Mouse (Mus musculus): ENCODE measurements around the gene Olfr220. TPM values are rescaled to one million over a fixed set of nuclear protein-coding genes. Genes with fewer than 3 reads are reported as not detected.

The Olfr220 gene
- not detected in 2 replicates for polyA plus RNA-seq (2014; fragmentation: Nextera tagmentation; extraction: Ambion mirVana)

- Histone ChIP-seq H3K27me3 (ENCODE audit: control insufficient read depth, insufficient read depth, low read length) (no peaks in the 10 kb centered on the region), H3K4me2 (ENCODE audit: low read depth, low read length, severe bottlenecking) (no peak within 1 kb of the TSS), H3K27ac (ENCODE audit: low read depth, low read length) (no peak within 1 kb of the TSS), H3K36me3 (ENCODE audit: control insufficient read depth, insufficient read depth, low read length) (no peaks in the 10 kb centered on the region), H3K4me3 (ENCODE audit: low read depth, low read length) (no peak within 1 kb of the TSS), H3K4me1 (replicated peaks; ENCODE audit: control insufficient read depth, insufficient read depth, low read length) (no peaks in the 10 kb centered on the region), H3K9me3 (ENCODE audit: control insufficient read depth, low read length) (no peaks in the 10 kb centered on the region), H3K9ac (ENCODE audit: low read length) (no peak within 1 kb of the TSS)
- 67% methylated on average over 1 of the region's 1 CpGs for WGBS
- DNase-seq (ENCODE audit: low spot score): no peak
- ATAC-seq (replicated peaks; ENCODE audit: low FRiP score): no peak
Measured at GRCm38 (mm10) chr1:174441782-174442181, at the start of gene Olfr220. TSS of gene Olfr220 (plus strand) at chr1:174442082.

DNA sequence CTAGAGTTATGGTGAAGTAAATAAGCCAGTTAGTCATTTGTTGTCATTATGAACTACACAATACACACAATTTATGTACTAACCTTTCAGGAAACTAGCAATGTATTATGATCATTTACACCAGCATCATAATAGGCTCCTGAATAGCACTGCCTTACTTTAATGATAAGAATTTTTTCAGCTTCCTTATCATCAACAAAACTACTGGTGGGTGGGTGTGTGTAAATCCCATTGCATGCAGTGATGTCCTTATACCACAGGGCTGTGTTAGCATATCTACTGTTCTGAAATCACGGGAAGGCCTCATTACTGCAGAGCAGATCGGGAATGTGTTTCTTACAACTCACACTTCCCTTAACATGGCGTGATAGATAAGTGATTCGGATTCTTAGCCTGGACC lies 18.9 kb upstream of the Olfr220 start:
- WGBS: 89% methylated on average over 4 of the region's 4 CpGs
- no peaks in the 10 kb centered on the region for H3K9me3 ChIP-seq (ENCODE audit: control insufficient read depth, low read length)

DNA sequence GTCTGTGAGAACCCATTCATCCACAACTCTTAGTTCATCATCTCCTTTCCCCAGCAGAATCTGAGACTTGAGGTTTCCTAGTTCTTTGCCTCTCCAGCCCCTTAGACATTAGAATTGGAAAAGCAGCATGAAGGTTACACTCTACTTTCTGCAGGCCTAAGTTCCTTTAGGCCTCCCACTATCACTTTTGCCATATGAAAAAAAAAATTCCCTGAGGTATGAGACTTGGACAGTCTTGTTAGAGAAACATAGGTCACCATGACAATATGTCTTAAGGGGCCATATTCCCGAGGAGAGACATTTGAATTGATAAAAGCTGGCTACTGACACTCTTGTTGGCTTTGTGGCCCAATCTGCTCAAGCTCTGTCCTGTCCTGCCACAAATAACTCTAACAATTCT lies 18.1 kb upstream of the Olfr220 start, which contains the start of gene Olfr414:
Gene Olfr414 (plus strand): TSS at position 301 of the 400 bp plus-strand sequence.
- Histone ChIP-seq H3K27ac (ENCODE audit: low read depth, low read length) (no peak within 1 kb of the TSS), H3K4me2 (ENCODE audit: low read depth, low read length, severe bottlenecking) (no peak within 1 kb of the TSS)
- no peak for ATAC-seq (replicated peaks; ENCODE audit: low FRiP score)

More for the DNA sequence above, 18.9 kb upstream of the Olfr220 start:
- Histone ChIP-seq H3K4me2 (ENCODE audit: low read depth, low read length, severe bottlenecking) (no peak overlapping the region), H3K27me3 (ENCODE audit: control insufficient read depth, insufficient read depth, low read length) (no peaks in the 10 kb centered on the region), H3K27ac (ENCODE audit: low read depth, low read length) (no peak overlapping the region), H3K36me3 (ENCODE audit: control insufficient read depth, insufficient read depth, low read length) (no peaks in the 10 kb centered on the region), H3K4me3 (ENCODE audit: low read depth, low read length) (no peak overlapping the region), H3K4me1 (replicated peaks; ENCODE audit: control insufficient read depth, insufficient read depth, low read length) (no peaks in the 10 kb centered on the region), H3K9ac (ENCODE audit: low read length) (no peak overlapping the region)
- ATAC-seq (replicated peaks; ENCODE audit: low FRiP score): no peak
- no peak for DNase-seq (ENCODE audit: low spot score)

DNA sequence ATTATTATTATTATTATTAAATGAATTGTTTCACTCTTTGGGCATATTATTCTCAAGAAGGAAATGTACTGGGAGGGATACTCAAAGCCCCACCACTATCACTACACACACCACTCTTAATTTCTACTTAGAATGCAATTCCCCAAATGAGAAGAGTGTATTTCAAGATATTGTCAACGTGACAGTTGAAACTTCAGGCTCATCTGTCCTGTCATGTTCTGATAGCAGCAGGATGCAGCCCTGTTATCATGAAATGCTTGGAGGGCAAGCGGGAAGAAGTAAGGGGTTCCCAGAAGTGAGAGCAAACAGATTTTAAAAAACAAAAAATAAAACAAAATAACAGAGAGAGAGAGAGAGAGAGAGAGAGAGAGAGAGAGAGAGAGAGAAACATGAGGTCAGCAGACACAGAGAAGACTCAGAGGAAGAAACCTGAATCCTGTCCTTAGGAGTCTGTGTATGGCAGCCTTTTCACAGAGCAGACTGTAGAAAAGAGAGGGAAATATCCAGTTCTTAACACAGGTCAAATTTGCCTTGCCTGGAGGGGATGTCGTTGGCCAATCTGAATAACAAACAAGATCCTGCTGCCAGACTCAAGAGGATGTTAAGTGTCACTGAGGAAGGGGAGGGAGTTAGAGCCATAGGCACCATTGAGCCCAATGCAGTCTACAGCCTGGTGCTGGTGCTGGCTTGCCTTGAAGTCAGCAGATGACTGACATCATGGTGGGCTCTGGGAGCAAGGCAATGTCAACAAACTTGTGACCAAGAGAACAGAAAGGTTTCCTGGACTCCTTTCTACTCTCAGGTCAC lies 15.5 kb upstream of the Olfr220 start:
- no peaks in the 10 kb centered on the region for H3K27me3 ChIP-seq (ENCODE audit: control insufficient read depth, insufficient read depth, low read length)
- no peak overlapping the region for H3K4me2 ChIP-seq (ENCODE audit: low read depth, low read length, severe bottlenecking)
- H3K9me3 ChIP-seq (ENCODE audit: control insufficient read depth, low read length): no peaks in the 10 kb centered on the region
- WGBS: 59% methylated on average over 3 of the region's 3 CpGs
- H3K4me1 ChIP-seq (replicated peaks; ENCODE audit: control insufficient read depth, insufficient read depth, low read length): no peaks in the 10 kb centered on the region
- no peak for ATAC-seq (replicated peaks; ENCODE audit: low FRiP score)
- H3K27ac ChIP-seq (ENCODE audit: low read depth, low read length): no peak overlapping the region
- DNase-seq (ENCODE audit: low spot score): no peak
- no peak overlapping the region for H3K4me3 ChIP-seq (ENCODE audit: low read depth, low read length)
- no peak overlapping the region for H3K9ac ChIP-seq (ENCODE audit: low read length)
- no peaks in the 10 kb centered on the region for H3K36me3 ChIP-seq (ENCODE audit: control insufficient read depth, insufficient read depth, low read length)

More for the DNA sequence above, 18.1 kb upstream of the Olfr220 start, which contains the start of gene Olfr414:
- DNase-seq (ENCODE audit: low spot score): no peak
- Histone ChIP-seq H3K4me1 (replicated peaks; ENCODE audit: control insufficient read depth, insufficient read depth, low read length) (no peaks in the 10 kb centered on the region), H3K36me3 (ENCODE audit: control insufficient read depth, insufficient read depth, low read length) (no peaks in the 10 kb centered on the region), H3K4me3 (ENCODE audit: low read depth, low read length) (no peak within 1 kb of the TSS), H3K9me3 (ENCODE audit: control insufficient read depth, low read length) (no peaks in the 10 kb centered on the region), H3K27me3 (ENCODE audit: control insufficient read depth, insufficient read depth, low read length) (no peaks in the 10 kb centered on the region), H3K9ac (ENCODE audit: low read length) (no peak within 1 kb of the TSS)
- 71% methylated on average over 1 of the region's 1 CpGs for WGBS

GRCm38 (mm10) chr1:174427402-174427801 lies 14.5 kb upstream of the Olfr220 start:
- Histone ChIP-seq H3K27me3 (ENCODE audit: control insufficient read depth, insufficient read depth, low read length) (no peaks in the 10 kb centered on the region), H3K4me3 (ENCODE audit: low read depth, low read length) (no peak overlapping the region), H3K27ac (ENCODE audit: low read depth, low read length) (no peak overlapping the region), H3K9ac (ENCODE audit: low read length) (no peak overlapping the region), H3K9me3 (ENCODE audit: control insufficient read depth, low read length) (no peaks in the 10 kb centered on the region), H3K36me3 (ENCODE audit: control insufficient read depth, insufficient read depth, low read length) (no peaks in the 10 kb centered on the region), H3K4me1 (replicated peaks; ENCODE audit: control insufficient read depth, insufficient read depth, low read length) (no peaks in the 10 kb centered on the region), H3K4me2 (ENCODE audit: low read depth, low read length, severe bottlenecking) (no peak overlapping the region)
- ATAC-seq (replicated peaks; ENCODE audit: low FRiP score): no peak
- no peak for DNase-seq (ENCODE audit: low spot score)
- 90% methylated on average over 1 of the region's 1 CpGs for WGBS

DNA sequence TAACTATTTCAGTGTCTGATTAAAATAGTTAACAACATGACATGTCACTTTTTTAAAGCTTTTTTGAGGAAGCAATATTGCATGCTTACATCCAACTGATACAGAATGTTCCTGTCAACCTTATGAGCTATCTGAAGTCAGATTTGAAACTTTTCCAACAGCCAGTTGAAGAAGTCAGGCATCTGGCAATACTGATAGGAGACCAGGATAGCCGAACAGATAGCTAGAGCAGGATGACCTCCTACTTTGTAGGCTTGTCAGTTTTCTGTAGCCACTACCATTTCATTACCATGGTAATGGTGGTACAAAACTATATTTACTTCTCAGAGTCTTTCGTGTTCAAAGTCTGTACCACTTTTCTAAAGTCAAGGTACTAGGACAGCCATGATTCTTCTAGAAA lies 13.5 kb upstream of the Olfr220 start:
- H3K4me2 ChIP-seq (ENCODE audit: low read depth, low read length, severe bottlenecking): no peak overlapping the region
- no peaks in the 10 kb centered on the region for H3K4me1 ChIP-seq (replicated peaks; ENCODE audit: control insufficient read depth, insufficient read depth, low read length)
- WGBS: 87% methylated on average over 2 of the region's 2 CpGs
- ATAC-seq (replicated peaks; ENCODE audit: low FRiP score) (no peak), DNase-seq (ENCODE audit: low spot score) (no peak)
- H3K9me3 ChIP-seq (ENCODE audit: control insufficient read depth, low read length): no peaks in the 10 kb centered on the region
- no peaks in the 10 kb centered on the region for H3K36me3 ChIP-seq (ENCODE audit: control insufficient read depth, insufficient read depth, low read length)
- H3K9ac ChIP-seq (ENCODE audit: low read length): no peak overlapping the region
- no peak overlapping the region for H3K4me3 ChIP-seq (ENCODE audit: low read depth, low read length)
- no peak overlapping the region for H3K27ac ChIP-seq (ENCODE audit: low read depth, low read length)
- no peaks in the 10 kb centered on the region for H3K27me3 ChIP-seq (ENCODE audit: control insufficient read depth, insufficient read depth, low read length)

DNA sequence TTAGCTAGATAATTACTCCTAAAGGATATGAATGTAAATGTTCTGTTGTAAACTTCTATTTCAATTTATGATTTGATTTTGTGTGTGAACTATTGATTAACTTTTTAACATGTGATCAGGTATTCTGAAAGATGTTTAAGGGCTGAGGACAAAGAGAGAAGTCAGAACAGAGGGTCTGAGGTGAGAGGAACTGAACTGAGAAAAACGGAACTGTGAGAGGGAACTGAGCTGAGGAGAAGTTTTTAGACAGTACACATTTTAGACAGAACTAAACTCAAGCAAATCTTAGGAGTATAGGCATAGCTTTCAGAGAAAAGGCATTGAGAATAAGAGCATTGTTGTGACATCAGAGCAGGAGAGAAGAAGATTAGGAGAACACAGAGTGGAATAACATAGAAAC lies 7.8 kb upstream of the Olfr220 start:
- H3K27me3 ChIP-seq (ENCODE audit: control insufficient read depth, insufficient read depth, low read length): no peaks in the 10 kb centered on the region
- H3K4me3 ChIP-seq (ENCODE audit: low read depth, low read length): no peak overlapping the region
- 55% methylated on average over 1 of the region's 1 CpGs for WGBS
- no peaks in the 10 kb centered on the region for H3K36me3 ChIP-seq (ENCODE audit: control insufficient read depth, insufficient read depth, low read length)
- no peak overlapping the region for H3K9ac ChIP-seq (ENCODE audit: low read length)
- DNase-seq (ENCODE audit: low spot score) (no peak), ATAC-seq (replicated peaks; ENCODE audit: low FRiP score) (no peak)
- H3K4me1 ChIP-seq (replicated peaks; ENCODE audit: control insufficient read depth, insufficient read depth, low read length): no peaks in the 10 kb centered on the region
- H3K27ac ChIP-seq (ENCODE audit: low read depth, low read length): no peak overlapping the region
- no peaks in the 10 kb centered on the region for H3K9me3 ChIP-seq (ENCODE audit: control insufficient read depth, low read length)
- H3K4me2 ChIP-seq (ENCODE audit: low read depth, low read length, severe bottlenecking): no peak overlapping the region

DNA sequence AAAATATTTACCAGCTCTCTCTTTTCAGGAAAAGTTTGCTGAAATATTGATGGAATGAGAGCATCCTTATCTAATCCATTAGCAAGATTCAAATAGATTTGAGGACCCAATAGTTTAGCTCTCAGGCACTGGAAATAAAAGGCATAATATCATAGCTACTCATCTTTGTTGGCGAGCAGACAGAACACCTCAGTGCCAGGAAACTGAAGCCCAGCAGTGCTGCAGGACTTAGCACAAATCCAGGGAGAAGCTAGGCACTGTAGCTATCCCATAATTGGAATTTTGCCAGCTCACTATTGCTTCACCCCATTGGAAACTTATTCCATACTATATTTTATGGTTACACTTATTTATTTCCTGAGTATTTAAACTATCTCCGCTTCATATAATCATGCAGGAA lies 13.2 kb downstream of the Olfr220 start:
- Histone ChIP-seq H3K27me3 (ENCODE audit: control insufficient read depth, insufficient read depth, low read length) (no peaks in the 10 kb centered on the region), H3K4me2 (ENCODE audit: low read depth, low read length, severe bottlenecking) (no peak overlapping the region), H3K36me3 (ENCODE audit: control insufficient read depth, insufficient read depth, low read length) (no peaks in the 10 kb centered on the region), H3K9ac (ENCODE audit: low read length) (no peak overlapping the region), H3K27ac (ENCODE audit: low read depth, low read length) (no peak overlapping the region), H3K9me3 (ENCODE audit: control insufficient read depth, low read length) (no peaks in the 10 kb centered on the region), H3K4me1 (replicated peaks; ENCODE audit: control insufficient read depth, insufficient read depth, low read length) (no peaks in the 10 kb centered on the region), H3K4me3 (ENCODE audit: low read depth, low read length) (no peak overlapping the region)
- ATAC-seq (replicated peaks; ENCODE audit: low FRiP score) (no peak), DNase-seq (ENCODE audit: low spot score) (no peak)
- WGBS: 92% methylated on average over 2 of the region's 2 CpGs

- Histone ChIP-seq H3K27me3 (ENCODE audit: control insufficient read depth, insufficient read depth, low read length) (no peaks in the 10 kb centered on the region), H3K36me3 (ENCODE audit: control insufficient read depth, insufficient read depth, low read length) (no peaks in the 10 kb centered on the region), H3K9me3 (ENCODE audit: control insufficient read depth, low read length) (no peaks in the 10 kb centered on the region), H3K4me3 (ENCODE audit: low read depth, low read length) (no peak overlapping the region), H3K27ac (ENCODE audit: low read depth, low read length) (no peak overlapping the region), H3K4me2 (ENCODE audit: low read depth, low read length, severe bottlenecking) (no peak overlapping the region), H3K4me1 (replicated peaks; ENCODE audit: control insufficient read depth, insufficient read depth, low read length) (no peaks in the 10 kb centered on the region), H3K9ac (ENCODE audit: low read length) (no peak overlapping the region)
- WGBS: 91% methylated on average over 3 of the region's 3 CpGs
- no peak for DNase-seq (ENCODE audit: low spot score)
- no peak for ATAC-seq (replicated peaks; ENCODE audit: low FRiP score)
Measured at GRCm38 (mm10) chr1:174465385-174465784, 23.5 kb downstream of the Olfr220 start.
